Mouse (Mus musculus): ENCODE results near the gene Lgals7.

Lgals7 gene

DNA sequence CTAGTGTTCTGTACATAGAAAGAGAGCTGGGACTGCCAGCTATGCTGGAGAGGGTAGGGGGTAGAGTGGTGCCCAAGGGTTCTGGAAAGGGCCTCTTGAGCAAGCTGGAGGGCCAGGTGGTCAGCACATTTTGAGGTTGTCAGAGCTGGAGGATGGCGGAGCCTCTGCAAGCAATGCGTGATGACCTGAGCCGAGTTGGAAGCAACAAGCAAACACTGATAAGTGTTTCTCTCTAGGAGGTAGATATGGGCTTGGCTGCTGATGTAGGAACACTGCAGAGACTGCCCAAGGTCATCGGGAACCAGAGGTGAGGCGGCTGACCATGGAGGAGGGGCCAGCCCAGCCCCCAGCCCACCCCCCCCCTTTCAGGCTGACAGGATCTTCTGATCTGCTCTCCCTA is 32.7 kb upstream of the Lgals7 start:
- in situ Hi-C loops (cut with MseI, MboI) = no loop called here

DNA sequence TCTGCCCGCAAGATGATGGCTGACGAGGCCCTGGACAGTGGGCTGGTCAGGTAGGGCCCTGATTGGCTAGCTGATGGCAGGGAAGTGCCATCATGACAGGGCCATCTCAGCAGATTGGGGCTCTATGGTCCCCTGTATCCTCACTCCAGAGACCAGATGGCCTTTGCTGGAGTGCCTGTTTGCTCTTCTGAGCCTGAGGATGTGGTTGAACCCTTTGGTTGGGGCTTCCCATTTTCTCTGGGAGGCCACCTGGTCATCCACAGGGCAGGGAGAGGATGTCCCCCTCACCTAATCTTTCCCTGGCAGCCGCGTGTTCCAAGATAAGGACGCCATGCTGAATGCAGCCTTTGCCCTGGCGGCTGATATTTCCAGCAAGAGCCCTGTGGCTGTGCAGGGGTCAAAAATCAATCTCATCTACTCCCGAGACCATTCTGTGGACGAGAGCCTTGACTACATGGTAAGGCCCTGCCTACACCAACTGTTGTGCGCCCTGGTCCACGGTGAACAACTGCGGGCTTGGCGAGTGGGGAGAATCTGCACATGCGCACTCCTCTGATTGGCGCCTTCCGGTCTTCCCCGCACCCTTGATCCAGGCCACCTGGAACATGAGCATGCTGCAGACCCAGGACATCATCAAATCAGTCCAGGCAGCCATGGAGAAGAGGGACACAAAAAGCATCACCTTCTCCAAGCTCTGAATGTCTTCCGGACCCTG is 32.1 kb upstream of the Lgals7 start:
- in situ Hi-C loops (cut with MseI, MboI) = no loop called here

DNA sequence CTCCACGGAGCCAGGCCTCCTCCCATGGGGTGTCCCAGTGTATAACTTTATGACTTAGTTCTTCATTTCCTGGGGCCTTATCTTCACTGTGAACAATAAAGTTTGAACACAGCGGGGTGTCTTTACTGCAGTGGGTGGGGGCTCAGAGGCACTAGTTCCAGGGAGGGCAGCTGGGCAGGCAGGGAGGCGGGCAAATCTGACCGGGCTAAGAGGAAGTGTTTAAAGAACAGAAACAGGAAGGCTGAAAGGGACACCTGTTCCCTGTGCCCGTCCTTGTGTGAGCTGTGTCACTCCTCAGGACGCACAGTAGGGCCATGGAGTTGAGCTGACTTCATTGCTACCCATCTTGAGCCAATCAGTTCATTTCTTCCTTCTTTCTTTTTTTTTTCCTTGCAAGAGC is 31.5 kb upstream of the Lgals7 start:
- in situ Hi-C loops (cut with MseI, MboI) = no loop called here

DNA sequence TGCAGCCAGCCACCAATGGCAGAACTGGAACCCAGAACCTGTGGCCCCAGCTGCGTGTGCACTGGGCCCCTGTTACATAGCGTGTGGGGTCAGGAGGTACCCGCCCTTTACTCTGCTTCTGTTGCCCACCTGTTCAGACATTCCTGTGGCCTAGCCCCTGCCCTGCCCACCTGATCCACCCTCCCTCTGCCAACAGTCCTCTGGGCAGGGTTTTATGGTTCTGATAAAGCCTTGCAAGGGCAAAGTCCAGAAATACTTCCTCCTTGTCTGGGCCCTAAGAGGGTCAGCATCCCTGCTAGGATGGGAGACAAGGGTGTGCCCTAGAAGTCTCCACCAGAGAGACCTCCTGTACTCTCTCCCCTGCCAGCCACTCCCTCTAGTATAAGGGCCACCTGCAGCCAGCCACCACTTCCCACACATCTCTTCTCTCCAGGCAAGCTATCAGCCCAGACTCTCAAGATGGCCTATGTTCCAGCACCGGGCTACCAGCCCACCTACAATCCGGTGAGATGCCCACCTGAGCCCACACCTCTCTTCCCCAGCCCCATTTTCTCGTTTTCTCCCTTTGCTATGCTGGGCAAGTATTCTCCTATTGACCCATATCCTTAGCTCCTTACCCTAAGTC is 29.8 kb upstream of the Lgals7 start, which contains the start of gene Lgals4:
Lgals4 (plus strand) TSS at position 132 of the 625 bp plus-strand sequence.
- in situ Hi-C loops (cut with MseI, MboI) = no loop called here

DNA sequence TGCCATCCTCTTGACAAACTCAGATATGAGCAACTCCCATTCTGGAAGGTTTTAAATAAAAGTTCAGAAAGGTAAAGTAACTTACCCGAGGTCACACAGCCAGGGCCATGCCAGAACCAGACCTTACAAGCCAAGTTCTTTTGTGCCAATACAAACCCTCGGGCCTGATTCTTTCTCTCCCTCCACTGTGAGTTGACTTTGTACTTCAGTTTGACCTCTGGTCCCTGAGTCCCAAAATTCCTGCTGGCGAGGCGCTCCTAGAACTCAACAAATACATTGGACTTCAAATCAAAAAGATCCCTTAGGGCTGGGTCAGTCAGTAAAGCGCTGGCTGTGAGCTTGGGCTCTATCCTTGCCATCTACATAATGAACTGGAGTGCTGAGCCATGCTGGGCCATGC is 26.7 kb upstream of the Lgals7 start:
- in situ Hi-C loops (cut with MseI, MboI) = no loop called here

DNA sequence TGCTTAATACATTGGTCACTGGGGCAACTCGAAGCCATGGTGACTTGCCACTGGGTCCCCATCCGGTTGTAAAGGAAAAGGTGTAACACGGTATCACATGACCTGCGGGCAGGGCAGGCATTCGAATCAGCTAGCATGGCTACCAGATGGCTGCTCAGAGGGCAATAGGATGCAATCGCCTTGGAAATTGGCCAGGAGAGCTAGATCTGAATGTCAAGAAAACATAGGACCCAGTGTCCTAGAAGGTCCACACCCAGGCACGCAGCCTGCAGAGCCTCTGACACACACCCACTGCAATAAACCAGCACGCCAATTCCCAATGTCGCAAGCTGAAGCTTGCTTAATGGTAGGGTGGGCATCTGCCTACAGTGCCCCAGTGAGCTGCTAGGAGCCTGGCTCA is 25.3 kb upstream of the Lgals7 start:
- in situ Hi-C loops (cut with MseI, MboI) = no loop called here

DNA sequence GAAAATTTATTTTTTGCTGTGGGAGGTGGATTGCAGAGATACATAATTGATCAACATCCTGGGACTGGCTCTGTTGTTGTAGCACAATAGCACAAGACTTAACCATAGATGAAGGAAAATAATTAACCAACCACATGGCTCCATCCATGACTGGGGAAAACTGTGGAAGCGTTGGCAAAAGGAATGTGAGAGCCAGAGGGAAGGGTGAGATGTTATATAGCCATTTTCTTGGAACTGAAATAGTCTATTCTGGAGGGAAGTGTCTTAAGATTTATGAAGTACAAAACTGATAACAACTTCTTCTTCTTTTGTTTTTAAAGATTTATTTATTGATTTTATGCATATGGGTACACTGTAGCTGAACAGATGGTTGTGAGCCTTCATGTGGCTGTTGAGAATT is 16.4 kb upstream of the Lgals7 start:
- in situ Hi-C loops (cut with MseI, MboI) = no loop called here

DNA sequence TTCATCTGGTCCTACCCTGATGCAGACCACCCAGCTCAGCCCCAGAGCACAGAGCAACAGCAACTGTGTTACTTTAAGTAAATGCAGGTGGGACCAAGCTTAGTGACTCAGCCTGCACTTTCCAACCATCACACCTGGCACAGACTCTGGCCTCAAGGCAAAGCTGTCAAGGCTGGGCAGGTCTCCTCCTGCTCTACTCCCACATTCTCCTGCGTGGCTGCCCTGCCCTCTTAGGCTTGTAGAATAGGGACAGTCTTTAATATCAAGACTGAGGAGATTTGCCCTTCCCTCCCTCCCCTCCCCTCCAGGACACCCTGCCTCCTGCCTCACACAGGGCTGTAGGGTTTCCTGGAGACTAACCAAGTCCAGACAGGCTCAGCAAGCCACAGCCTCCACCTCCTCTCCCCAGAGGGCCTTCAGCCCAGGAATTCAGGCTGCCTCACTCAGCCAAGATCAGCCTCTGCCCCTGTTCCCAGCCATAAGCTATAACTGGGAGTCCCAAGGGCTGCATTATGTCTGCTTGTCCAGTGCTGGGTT is 13.9 kb upstream of the Lgals7 start:
- in situ Hi-C loops (cut with MseI, MboI) = no loop called here

DNA sequence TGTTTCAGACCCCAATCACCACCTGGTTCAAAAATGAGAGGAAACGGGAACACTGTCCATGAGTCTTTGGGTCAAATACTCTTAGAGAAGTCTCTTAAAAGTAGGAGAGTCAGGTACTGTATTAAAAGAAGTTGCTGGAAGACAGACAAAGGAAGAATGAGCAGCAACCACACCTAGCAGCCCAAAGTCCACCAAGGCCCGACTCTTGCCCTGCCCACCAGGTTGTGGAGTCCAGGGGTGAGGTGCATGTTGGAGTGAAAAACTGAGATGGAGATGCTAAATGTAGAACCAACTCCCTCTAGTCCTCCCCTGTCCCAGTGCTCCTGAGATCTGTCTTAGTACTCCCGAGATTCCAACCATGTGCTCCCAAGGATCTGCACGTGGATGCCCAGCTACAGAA is 13.0 kb upstream of the Lgals7 start:
- in situ Hi-C loops (cut with MseI, MboI) = no loop called here

DNA sequence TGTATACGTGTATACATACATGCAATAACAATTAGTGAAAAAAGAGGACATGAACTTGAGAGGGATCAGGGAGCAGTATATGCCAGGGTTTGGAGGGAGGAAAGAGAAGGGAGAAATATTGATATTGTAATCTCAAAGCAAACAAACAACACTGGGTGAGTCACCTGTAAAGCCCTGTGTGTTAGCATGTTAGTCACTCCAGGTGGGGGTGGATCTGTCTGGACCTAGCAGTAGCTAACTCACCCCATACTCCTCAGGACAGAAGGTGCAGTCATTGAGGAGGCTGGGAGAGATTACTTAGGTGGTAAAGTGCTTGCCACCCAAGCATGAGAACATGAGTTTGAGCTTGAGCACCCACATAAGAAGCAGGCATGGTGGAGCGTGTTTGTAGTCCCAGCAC is 3.7 kb upstream of the Lgals7 start:
- in situ Hi-C loops (cut with MseI, MboI) = no loop called here

DNA sequence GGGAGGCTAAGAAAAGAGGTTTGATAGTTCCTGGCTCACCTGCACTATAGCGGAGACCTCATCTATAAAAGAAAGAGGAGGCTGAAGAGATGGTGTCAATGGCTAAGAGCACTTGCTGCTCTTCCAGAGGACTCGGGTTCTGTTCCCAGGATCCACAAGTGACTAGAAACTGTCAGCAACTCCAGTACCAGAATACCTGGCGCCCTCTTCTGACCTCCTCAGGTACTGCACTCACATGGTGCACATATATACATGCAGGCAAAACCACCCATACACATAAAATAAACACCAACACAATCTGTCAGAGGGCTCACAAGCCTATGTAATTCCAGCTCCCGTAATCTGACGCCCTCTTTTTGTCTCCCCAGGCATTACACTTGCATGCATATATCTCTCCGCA is 2.8 kb upstream of the Lgals7 start:
- in situ Hi-C loops (cut with MseI, MboI) = no loop called here

DNA sequence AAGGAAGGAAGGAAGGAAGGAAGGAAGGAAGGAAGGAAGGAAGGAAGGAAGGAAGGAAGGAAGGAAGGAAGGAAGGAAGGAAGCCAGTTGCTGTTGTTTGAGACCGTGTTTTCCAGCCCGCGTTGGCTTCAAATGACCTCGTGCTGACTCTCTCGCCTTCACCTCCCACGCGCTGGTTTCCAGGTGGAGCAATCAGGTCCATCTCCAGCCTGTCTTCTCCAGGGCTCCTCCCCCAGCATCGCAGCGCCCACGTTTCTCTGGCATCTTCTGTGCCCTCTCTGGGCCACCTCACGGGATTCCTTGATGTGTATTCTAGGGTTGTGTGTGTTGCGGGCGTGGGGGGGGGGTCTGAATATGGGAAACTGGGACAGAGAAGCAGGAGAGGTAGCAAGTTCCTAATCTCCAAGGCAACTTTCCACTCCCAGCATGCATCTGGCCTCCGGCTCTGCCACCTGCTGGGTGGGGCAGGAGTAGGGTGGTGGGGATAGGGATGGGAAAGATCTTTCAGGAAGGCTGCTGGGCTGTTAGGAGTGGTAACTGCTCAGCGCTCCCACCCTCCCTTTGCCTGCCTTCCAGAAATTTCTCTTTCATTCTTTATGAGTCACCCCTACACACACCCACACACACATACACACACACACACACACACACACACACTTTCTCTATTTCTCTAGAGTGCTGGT is 695 bp upstream of the Lgals7 start:
- in situ Hi-C loops (cut with MseI, MboI) = no loop called here

DNA sequence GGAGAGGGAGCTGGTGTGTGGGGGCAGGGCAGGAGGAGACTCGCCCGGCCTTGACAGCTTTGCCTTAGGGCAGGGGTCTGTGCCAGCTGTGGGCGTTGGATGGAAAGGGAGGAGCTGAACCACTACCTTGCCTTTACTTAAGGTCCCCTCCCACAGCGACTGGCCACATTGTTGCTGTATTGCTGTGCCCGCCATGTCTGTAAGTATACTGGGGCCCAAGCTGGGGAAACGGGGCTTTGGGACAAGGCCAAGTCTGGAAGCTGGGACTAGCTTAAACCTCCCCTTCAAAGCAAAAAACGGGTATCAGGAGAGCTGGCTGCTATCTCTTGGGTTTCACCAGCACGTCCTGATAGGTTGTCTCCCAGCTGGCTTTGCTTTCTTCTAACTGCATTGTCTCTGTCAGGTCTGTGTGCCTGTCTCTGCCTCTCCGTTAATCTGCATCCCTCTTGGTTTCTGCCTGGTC is 666 bp downstream of the Lgals7 start:
- in situ Hi-C loops (cut with MseI, MboI) = no loop called here

DNA sequence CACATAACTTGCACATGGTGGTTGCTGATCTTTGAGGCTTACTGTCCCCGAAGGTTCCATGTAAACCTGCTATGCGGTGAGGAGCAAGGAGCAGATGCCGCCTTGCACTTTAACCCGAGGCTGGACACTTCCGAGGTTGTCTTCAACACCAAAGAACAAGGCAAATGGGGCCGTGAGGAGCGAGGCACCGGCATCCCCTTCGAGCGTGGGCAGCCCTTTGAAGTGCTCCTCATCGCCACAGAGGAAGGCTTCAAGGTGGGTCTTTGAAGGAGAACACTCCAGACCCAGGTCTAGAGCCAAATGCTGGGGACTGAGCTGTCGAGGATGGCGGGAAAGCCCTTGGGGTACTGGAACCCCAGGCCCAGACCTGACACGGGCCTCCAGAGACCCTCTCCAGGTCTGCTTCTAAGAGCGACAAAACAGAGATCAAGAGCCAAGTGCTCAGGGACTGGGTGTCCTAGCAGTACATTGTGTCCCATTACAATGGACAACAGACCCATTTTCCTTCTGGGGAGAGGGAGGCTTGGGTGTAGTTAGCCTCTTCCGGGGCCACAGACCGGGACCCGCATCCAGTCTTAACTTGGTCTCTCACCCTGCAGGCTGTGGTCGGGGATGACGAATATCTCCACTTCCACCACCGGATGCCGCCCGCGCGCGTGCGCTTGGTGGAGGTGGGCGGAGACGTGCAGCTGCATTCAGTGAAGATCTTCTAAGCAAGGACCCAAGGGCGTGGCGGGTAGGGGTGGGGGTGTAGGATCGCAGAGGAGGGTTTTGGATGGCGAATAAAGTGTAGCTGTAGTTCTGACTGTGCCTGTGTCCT is 2.0 kb downstream of the Lgals7 start:
- in situ Hi-C loops (cut with MseI, MboI) = loop anchor here (5.0 kb wide), 2 partner anchors 73 to 78 kb away; partner anchors contain the start of gene Rinl (in 1 of the 2)

DNA sequence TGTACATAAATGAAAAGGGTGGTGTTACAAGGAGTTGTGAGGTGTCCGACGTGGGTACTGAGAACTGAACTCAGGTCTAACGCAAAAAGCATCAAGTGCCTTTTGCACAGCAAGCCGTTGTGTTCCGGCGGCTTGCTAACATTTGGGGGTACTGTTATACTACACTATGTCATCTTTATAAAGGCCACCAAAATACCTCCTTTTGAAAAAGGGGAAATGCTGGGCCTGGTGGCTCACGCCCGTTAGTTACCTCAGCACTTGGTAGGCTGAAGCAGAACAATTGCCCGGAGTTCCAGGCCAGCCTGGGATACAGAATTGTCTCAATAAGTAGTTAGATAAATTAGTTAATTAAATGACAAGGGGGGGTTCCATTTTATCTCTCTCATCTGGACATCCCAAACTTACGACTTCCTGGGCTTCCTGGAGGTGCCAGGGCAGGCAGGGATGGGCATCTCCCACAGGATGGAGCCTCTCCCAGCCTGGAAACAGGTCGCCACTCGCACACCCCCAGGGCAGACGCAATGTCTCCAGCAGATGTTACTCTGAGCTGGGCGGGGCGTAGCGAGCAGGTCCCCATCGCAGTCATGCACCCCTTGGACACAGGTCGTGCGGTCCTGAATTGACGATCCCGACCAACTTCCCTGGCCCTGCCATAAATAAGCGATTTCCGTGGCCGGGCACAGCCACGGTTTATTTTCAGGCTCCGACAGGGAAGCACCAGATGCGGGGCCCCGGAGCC is 3.3 kb downstream of the Lgals7 start:
- in situ Hi-C loops (cut with MseI, MboI) = loop anchor here (5.0 kb wide), 2 partner anchors 75 to 80 kb away; partner anchors contain the start of gene Rinl (in 1 of the 2)

DNA sequence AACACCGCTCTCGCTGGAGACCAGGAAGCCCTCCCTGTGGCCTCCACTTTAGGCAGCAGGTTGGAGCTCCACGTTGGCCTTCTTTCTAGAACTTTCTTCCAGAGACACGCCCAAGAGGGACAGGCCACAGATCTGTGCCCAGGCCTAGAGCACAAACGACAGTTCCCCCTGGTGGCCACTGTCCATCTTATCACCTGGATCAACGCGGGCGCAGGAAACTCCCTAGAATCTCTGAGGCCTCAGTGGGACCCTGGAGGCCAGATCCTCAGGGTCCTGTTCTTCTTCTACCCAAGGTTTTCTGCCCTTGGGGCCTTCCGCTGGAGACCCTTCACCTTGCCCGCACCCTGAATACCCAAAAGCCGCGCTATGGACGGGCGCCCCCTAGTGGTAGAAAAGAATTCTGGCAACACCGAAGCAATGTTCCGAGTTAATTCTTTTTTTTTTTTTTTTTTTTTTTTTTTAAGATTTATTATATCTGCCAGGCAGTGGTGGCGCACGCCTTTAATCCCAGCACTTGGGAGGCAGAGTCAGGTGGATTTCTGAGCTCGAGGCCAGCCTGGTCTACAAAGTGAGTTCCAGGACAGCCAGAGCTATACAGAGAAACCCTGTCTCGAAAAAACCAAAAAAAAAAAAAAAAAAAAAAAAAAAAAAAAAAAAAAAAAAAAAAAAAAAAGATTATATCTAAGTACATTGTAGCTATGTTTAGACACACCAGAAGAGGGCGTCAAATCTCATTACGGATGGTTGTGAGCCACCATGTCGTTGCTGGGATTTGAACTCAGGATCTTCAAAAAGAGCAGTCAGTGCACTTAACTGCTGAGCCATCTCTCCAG is 4.1 kb downstream of the Lgals7 start:
- in situ Hi-C loops (cut with MseI, MboI) = loop anchor here (5.0 kb wide), 2 partner anchors 75 to 80 kb away; partner anchors contain the start of gene Rinl (in 1 of the 2)

DNA sequence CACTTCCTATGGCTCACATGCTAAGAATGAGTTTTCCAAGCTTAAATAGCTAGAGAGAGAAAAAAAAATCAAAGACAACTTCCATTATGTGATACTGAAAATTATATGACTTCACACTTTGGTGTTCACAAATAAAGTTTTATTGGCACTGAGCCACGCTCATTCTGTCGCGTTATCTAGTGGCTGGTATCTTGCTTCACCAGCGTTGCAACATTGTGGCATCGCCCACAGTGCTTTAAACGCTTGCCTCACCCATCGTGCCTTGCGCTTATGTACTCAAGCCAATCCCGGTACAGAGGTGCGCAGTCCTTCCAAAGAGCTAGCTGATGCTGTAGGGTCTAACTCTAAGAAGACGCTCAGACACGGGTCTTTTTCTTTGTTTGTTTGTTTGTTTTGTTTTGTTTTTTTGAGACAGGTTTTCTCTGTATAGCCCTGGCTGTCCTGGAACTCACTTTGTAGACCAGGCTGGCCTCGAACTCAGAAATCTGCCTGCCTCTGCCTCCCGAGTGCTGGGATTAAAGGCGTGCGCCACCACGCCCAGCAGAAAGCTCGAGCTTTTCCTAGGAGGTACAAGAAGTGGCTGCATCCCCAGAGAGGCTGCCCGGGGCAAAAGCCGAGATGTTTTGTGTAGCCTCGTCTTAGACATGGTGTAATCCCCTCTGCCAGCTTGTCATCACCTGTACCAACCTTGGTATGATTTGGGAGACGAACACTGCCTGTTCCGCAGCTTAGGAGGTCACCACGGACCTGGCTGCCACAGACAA is 7.4 kb downstream of the Lgals7 start:
- in situ Hi-C loops (cut with MseI, MboI) = no loop called here

DNA sequence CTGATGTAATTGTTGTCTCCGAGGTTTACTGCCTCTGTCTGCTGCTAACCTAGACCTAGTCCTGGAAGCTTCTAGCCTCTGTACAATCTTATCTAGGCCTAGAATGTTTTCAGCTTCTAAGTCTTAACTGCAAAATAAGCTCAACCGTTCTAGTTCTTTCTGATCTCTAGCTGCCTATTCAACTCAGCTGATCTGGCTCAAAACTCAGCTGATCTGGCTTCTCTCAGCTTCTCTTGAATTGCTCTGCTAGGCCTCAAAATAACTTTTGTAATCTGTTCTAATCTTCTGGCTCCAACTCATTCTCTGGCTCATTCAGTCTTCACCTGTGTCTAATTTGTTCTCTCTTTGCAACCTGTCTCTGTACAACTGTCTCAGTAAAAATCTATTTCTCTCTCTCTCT is 10.9 kb downstream of the Lgals7 start:
- in situ Hi-C loops (cut with MseI, MboI) = no loop called here

DNA sequence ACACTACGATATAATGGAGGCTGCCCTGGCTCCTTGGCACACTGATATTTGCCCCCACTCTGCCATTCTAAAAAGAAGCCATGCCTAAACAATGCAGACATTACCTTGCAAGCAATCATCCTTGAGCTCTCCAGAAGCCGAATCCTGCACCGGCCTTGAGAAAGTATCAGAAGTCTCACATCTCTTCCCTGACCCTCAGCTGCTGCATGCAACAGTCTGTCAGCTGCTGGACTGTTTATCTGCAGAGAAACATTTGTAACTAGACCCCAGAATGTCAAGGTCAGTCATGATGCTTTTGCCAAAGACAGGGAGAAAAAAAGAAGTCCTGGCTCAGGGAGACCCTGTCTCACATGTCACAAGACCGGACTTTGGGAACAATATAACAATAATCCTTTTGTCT is 12.4 kb downstream of the Lgals7 start:
- in situ Hi-C loops (cut with MseI, MboI) = no loop called here

All from mouse trophoblast stem cell (cell line).